Mouse (Mus musculus): Measurements from ENCODE around the gene Eif4enif1.
"Not testable (repeated sequence)": the region's sequence is repeated elsewhere in the genome, so short reads cannot be mapped to it uniquely, and the experiment has no call there.

GRCm38 (mm10) chr11:3157996-3158395 is 44.2 kb upstream of the Eif4enif1 start:
- not testable (repeated sequence) for TF ChIP-seq CTCF, EP300 (IDR thresholded peaks at IDR 0.05)
